Mouse (Mus musculus) liver, embryonic 15.5 days (tissue): ENCODE measurements around the gene H1fnt. TPM values are rescaled to one million over a fixed set of nuclear protein-coding genes. Genes with fewer than 3 reads are reported as not detected.
A peak's percentile ranks its signal among the peaks of the same experiment; 100 is the strongest.

ENCODE experiments used
- ATAC-seq: fragments of 200-750 bp; cut with Nextera tagmentation; 2 replicates; pipeline ENCODE4 v1.8.0; 2017; ENCODE audit warnings: moderate number of reproducible peaks, mild to moderate bottlenecking, moderate library complexity; ENCODE audit not compliant: insufficient read depth
- H3K27ac ChIP-seq: fragments of 300-500 bp; sonication (generic); replicated peaks from 2 replicates; pipeline ENCODE4 v1.5.1; 2015; ENCODE audit warnings: mild to moderate bottlenecking, inconsistent platforms
- H3K27me3 ChIP-seq: fragments of 300-500 bp; sonication (generic); 2 replicates; pipeline ENCODE4 v1.6.1; 2015; ENCODE audit warnings: mild to moderate bottlenecking, inconsistent platforms
- H3K36me3 ChIP-seq: fragments of 300-500 bp; sonication (generic); replicated peaks from 2 replicates; pipeline ENCODE4 v1.6.1; 2015; ENCODE audit warnings: moderate library complexity, mild to moderate bottlenecking, inconsistent platforms
- H3K4me1 ChIP-seq: fragments of 300-500 bp; sonication (generic); replicated peaks from 2 replicates; pipeline ENCODE4 v1.6.1; 2015; ENCODE audit warnings: inconsistent platforms
- H3K4me2 ChIP-seq: fragments of 300-500 bp; sonication (generic); 2 replicates; pipeline ENCODE4 v1.6.1; 2015; ENCODE audit warnings: moderate library complexity, mild to moderate bottlenecking, inconsistent platforms
- H3K4me3 ChIP-seq: fragments of 300-500 bp; sonication (generic); replicated peaks from 2 replicates; pipeline ENCODE4 v1.5.1; 2015; ENCODE audit warnings: mild to moderate bottlenecking, inconsistent platforms
- H3K9ac ChIP-seq: fragments of 300-500 bp; sonication (generic); 2 replicates; pipeline ENCODE4 v1.6.1; 2015; ENCODE audit warnings: moderate library complexity, mild to moderate bottlenecking, inconsistent platforms
- H3K9me3 ChIP-seq: fragments of 300-500 bp; sonication (generic); replicated peaks from 2 replicates; pipeline ENCODE4 v1.6.1; 2016; ENCODE audit warnings: inconsistent platforms
- WGBS: fragments of 180-500 bp; shearing (Covaris S2); methylation state at CpG from one replicate; pipeline ENCODE4 v1.1.7; 2015; ENCODE audit warnings: mixed read lengths; ENCODE audit not compliant: insufficient replicate concordance; 5-methylcytosine and 5-hydroxymethylcytosine counted together
- polyA plus RNA-seq: library from polyadenylated mRNA; unstranded; fragments of >200 nt; fragmentation: Nextera tagmentation; extraction: Ambion mirVana; gene quantifications from 2 replicates; pipeline ENCODE4 v1.2.1, GENCODE M21; 2015

Gene H1fnt
- not detected in 2 replicates for polyA plus RNA-seq

DNA sequence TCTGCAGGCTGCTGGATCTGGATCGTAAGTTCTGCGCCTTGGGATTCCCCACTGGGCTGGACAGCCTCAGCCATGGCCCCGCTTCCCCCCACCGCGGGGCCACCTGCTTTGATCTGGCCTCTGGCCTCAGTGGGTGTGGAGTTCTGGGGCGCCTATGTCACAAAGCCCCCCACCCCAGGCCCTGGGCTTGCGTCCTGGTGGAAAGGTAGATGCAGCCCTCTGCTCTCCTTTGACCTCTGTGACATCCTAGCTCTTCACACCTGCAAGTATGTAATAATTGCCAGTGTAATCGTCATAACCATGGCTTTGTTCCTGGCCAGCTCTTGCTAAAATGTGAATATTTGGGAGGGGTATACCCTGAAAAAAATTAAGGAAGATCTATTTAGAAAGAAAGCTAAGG is at the start of gene H1fnt:
Gene H1fnt (minus strand): TSS at position 101 of the 400 bp plus-strand sequence.
- H3K4me3 ChIP-seq, result no peak within 1 kb of the TSS
- no peaks in the 10 kb centered on the region for H3K27me3 ChIP-seq
- H3K4me1 ChIP-seq, result no peaks in the 10 kb centered on the region
- no peaks in the 10 kb centered on the region for H3K36me3 ChIP-seq
- no peak within 1 kb of the TSS for H3K4me2 ChIP-seq
- no peak within 1 kb of the TSS for H3K9ac ChIP-seq
- H3K27ac ChIP-seq, result no peak within 1 kb of the TSS
- WGBS, result 69% methylated on average over 8 of the region's 8 CpGs
- H3K9me3 ChIP-seq, result no peaks in the 10 kb centered on the region
- no peak for ATAC-seq

DNA sequence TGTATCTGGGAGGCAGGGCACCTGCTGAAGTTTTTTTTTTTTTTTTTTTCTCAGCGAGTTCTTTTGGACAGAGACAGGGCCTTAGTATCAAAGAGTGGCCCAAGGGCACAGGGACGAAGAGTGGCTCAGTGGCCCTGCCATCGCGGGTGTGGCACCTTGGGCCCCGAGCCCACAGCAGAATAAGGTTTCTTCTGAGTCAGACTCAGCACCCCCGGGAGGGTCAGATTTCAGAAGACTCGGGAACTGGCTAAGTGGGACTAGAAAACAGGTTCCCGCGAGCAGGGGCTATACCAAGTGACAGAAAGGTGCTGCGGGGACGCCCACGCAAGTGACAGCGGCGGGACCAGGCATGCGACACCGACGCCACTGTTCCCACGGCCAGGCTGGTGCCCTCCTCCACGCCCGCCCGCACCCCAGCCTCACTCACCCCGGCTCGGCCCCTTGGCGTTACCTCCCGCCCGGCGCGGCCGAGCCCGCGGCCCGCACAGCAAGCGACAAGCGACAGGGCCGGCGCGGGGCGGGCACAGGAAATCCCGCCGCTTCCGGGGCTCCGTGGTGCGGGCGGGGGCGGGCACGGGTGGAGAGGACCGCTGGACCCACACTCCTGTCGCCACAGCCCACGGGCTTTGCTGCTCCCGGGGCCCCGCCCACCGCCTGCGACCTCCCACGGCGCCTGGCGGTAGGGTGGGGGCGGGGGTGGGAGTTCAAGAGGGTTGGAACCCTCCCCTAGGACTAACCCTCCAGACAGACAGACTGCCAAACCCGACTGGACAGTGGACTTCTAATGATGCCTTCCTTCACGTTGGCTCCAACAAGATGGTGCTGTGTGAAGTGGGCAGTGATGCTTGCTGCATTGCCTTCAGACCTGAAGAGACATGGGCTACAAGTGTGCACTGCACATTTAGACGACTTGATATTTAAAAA is 38.8 kb upstream of the H1fnt start, which contains the start of gene Zfp641:
Gene Zfp641 (minus strand): TSS at position 534 of the 924 bp plus-strand sequence.
- no peak for ATAC-seq

DNA sequence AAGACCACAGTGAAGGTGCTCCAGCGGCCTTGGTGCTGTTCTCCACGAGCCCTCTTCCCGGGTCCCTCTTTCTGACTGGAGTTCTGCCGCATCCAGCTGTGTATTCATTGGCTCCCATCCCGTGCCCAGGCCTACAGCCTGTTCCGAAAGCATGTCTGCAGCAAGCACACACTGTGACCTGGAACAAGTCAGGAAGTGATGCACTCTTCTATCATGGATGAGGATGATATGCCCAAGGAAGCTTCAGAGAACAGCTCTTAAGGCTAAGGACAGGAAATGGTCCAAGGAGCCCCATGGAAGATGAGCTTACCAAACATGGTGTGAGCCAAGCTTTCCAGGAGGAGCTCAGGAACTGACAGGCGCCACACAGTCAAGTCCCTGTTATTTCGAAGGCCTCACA is 36.6 kb upstream of the H1fnt start:
- Histone ChIP-seq H3K4me1 (no peaks in the 10 kb centered on the region), H3K27ac (no peak overlapping the region), H3K4me2 (no peak overlapping the region), H3K4me3 (no peak overlapping the region), H3K36me3 (no peaks in the 10 kb centered on the region), H3K9ac (no peak overlapping the region), H3K9me3 (no peaks in the 10 kb centered on the region), H3K27me3 (peaks cover 27% of the 10 kb centered on the region)
- ATAC-seq, result no peak
- WGBS, result 61% methylated on average over 8 of the region's 8 CpGs

More for the DNA sequence above, 38.8 kb upstream of the H1fnt start, which contains the start of gene Zfp641:
- peak within 1 kb of the TSS; percentile 63 for H3K4me2 ChIP-seq
- WGBS, result 3% methylated on average over 60 of the region's 60 CpGs
- no peak within 1 kb of the TSS for H3K9ac ChIP-seq
- H3K4me1 ChIP-seq, result no peaks in the 10 kb centered on the region
- H3K36me3 ChIP-seq, result no peaks in the 10 kb centered on the region
- H3K4me3 ChIP-seq, result peak within 1 kb of the TSS; percentile 46
- H3K9me3 ChIP-seq, result no peaks in the 10 kb centered on the region
- H3K27ac ChIP-seq, result no peak within 1 kb of the TSS
- peaks cover 27% of the 10 kb centered on the region for H3K27me3 ChIP-seq

DNA sequence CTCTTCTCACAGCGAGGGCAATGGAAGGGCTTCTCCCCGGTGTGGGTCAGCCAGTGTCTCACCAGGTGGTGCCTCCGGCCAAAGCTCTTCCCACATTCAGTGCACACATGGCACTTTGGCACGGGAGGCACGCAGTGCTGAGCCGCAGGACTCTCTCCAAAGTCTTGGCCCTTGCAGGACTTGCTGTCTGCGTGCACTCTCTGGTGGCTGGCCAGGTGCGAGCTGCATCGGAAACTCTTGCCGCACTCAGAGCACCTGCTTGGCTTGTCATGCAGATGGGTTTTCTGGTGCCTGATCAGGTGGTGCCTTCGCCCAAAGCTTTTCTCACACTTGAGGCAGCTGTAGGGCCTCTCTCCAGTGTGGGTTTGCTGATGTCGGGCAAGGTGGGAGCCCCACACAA is 31.5 kb upstream of the H1fnt start:
- WGBS, result 61% methylated on average over 12 of the region's 12 CpGs
- Histone ChIP-seq H3K4me3 (no peak overlapping the region), H3K9ac (no peak overlapping the region), H3K27me3 (no peaks in the 10 kb centered on the region; the same call in 1 of the 2 replicates), H3K27ac (no peak overlapping the region), H3K9me3 (no peaks in the 10 kb centered on the region), H3K36me3 (no peaks in the 10 kb centered on the region), H3K4me1 (no peaks in the 10 kb centered on the region), H3K4me2 (no peak overlapping the region)
- ATAC-seq, result no peak

DNA sequence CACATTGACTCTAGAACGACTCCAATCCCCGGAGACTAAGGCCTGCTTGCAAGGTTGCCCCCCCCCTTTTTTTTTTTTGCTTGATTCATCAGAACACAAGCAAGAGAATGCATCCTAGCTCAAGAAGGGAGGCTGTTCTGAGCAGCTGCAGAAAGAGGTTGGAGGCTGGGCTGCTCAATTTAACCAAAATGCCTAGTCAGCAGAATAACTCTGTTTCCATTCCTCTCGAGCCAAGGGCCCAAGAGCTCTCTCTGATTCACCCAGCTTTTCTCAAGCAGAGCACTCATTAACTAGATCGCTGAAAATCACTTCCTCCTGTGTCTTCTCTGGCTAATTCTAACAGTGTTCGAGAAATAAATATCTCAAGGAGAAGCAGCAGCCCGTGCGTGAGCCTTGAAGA is 29.3 kb upstream of the H1fnt start:
- H3K9ac ChIP-seq, result no peak overlapping the region
- no peak overlapping the region for H3K27ac ChIP-seq
- no peak for ATAC-seq
- H3K36me3 ChIP-seq, result no peaks in the 10 kb centered on the region
- no peaks in the 10 kb centered on the region for H3K4me1 ChIP-seq
- no peak overlapping the region for H3K4me3 ChIP-seq
- H3K27me3 ChIP-seq, result no peaks in the 10 kb centered on the region; the same call in 1 of the 2 replicates
- WGBS, result 59% methylated on average over 7 of the region's 7 CpGs
- no peak overlapping the region for H3K4me2 ChIP-seq
- no peaks in the 10 kb centered on the region for H3K9me3 ChIP-seq

DNA sequence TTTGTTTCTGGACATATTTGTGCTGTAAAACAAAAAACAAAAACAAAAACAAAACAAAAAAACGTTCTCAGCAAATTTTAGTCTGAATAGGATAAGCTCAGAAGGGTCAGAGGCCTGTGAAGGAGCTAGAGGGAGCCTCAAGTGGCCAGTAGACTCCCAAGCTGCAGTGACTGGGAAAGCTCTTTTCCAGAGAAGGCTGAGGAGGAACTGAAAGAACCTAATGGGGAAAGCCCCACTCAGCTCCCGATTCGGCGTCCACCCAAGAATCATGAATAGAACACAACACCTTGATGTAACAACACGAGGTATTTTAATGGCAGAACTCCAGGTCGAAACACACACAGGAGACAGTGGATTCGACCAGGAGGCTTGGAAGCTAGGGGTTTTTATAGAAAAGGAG is 683 bp upstream of the H1fnt start:
- Histone ChIP-seq H3K4me2 (no peak overlapping the region), H3K4me1 (no peaks in the 10 kb centered on the region), H3K27ac (no peak overlapping the region), H3K9me3 (no peaks in the 10 kb centered on the region), H3K36me3 (no peaks in the 10 kb centered on the region), H3K4me3 (no peak overlapping the region), H3K9ac (no peak overlapping the region), H3K27me3 (no peaks in the 10 kb centered on the region)
- no peak for ATAC-seq
- WGBS, result 67% methylated on average over 7 of the region's 7 CpGs

DNA sequence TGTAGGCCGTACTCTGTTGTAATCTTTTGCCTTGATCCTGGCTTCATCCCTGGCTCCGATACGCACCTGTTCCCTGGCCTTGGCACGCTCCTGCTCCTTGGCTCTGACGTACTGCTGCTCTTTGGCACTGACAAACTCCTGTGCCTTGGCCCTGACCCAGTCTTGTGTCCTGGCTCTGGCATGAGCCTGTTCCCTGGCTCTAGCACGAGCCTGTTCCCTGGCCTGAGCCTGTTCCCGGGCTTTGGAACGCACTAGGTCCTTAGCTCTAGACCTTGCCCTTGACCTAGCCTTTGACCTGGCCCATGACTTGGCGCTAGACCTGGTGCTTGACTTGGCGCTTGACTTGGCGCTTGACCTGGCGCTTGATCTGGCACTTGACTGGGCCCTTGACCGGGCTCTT is 822 bp downstream of the H1fnt start:
- Histone ChIP-seq H3K27ac (no peak overlapping the region), H3K27me3 (no peaks in the 10 kb centered on the region), H3K9me3 (no peaks in the 10 kb centered on the region), H3K36me3 (no peaks in the 10 kb centered on the region), H3K4me1 (no peaks in the 10 kb centered on the region), H3K9ac (no peak overlapping the region), H3K4me2 (no peak overlapping the region), H3K4me3 (no peak overlapping the region)
- 83% methylated on average over 13 of the region's 13 CpGs for WGBS
- ATAC-seq, result no peak

DNA sequence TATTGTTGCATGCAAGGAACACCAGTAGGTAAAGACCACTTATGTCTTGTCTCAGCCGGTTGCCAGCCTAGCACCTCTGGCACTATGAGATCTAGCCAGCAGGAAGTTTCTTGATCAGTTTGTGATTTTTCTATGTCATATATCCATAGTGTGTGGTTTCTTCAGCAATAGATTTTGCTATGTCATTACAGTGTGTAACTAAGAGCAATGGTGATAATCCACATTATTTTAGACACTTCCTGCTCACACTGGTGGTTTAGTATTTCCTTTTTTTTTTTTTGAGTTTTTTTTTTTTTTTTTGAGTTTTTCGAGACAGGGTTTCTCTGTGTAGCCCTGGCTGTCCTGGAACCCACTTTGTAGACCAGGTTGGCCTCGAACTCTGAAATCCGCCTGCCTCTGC is 21.7 kb downstream of the H1fnt start:
- no peaks in the 10 kb centered on the region for H3K27me3 ChIP-seq
- no peak overlapping the region for H3K4me3 ChIP-seq
- no peak overlapping the region for H3K27ac ChIP-seq
- no peak for ATAC-seq
- no peak overlapping the region for H3K4me2 ChIP-seq
- H3K4me1 ChIP-seq, result no peaks in the 10 kb centered on the region
- H3K9ac ChIP-seq, result no peak overlapping the region
- no peaks in the 10 kb centered on the region for H3K9me3 ChIP-seq
- H3K36me3 ChIP-seq, result no peaks in the 10 kb centered on the region
- 41% methylated on average over 4 of the region's 4 CpGs for WGBS

DNA sequence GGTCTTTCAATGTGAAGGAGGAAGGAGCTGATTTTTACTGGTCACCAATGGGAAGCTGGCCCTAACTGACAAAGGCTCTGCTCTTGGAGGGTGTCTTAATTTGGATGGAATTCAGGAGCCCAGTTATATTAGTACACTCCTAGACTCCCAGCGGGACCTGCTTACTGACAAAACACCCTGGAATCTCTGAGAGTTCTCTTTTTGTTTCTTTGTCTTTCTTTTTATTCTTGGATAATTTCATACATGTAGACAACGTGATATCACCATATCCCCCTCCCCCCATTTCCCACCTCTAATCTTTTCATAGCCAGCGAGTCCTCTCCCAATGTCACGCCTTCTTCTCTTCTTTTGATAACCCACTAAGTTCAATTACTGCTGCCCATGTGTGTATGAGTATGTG is 22.7 kb downstream of the H1fnt start, which contains the start of gene Olfr286:
Gene Olfr286 (minus strand): TSS at position 101 of the 400 bp plus-strand sequence.
- no peak within 1 kb of the TSS for H3K4me3 ChIP-seq
- WGBS, result 69% methylated on average over 4 of the region's 4 CpGs
- H3K27me3 ChIP-seq, result no peaks in the 10 kb centered on the region
- ATAC-seq, result no peak
- no peaks in the 10 kb centered on the region for H3K36me3 ChIP-seq
- H3K9ac ChIP-seq, result no peak within 1 kb of the TSS
- no peaks in the 10 kb centered on the region for H3K9me3 ChIP-seq
- no peaks in the 10 kb centered on the region for H3K4me1 ChIP-seq
- H3K27ac ChIP-seq, result no peak within 1 kb of the TSS
- H3K4me2 ChIP-seq, result no peak within 1 kb of the TSS

DNA sequence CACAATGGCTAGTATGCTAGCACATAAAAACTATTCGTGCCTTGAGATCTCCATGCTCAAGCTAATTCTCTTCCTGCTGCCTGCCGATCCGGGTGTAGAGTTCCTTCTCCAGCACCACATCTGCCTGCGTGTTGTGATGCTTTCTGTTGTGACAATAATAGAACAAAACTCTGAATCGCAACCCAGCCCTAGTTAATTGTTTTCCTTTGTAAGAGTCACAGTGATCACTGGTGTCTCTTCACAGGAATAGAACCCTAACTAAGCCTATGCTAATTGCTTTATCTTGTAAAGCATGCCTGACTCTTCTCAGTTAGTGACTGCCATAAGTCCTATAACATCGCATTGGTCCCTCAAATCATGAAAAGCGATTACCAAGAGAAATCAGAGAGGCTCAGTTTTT is 31.0 kb downstream of the H1fnt start:
- 61% methylated on average over 7 of the region's 7 CpGs for WGBS
- no peak overlapping the region for H3K4me2 ChIP-seq
- no peaks in the 10 kb centered on the region for H3K27me3 ChIP-seq
- H3K9ac ChIP-seq, result no peak overlapping the region
- H3K4me3 ChIP-seq, result no peak overlapping the region
- no peaks in the 10 kb centered on the region for H3K9me3 ChIP-seq
- no peak for ATAC-seq
- no peak overlapping the region for H3K27ac ChIP-seq
- no peaks in the 10 kb centered on the region for H3K36me3 ChIP-seq
- no peaks in the 10 kb centered on the region for H3K4me1 ChIP-seq

DNA sequence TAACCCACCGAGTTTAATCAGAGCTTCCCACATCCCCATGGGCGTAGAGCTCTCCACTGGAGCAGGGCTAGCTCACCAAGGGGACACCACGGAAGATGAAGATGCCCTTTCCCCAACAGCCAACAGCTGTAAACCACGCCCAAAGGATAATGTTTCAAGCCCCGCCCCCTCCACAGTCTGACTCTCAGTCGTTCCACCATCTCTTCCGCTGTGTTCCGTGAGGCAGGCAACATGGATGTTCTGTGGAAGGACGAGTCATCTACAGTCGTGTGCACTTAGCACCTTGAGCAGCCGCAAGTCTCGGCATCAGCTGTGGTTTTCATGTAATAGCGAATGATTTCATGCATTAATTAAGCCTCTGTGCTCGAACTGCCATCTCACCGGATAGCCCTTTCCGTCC is 31.5 kb downstream of the H1fnt start:
- 33% methylated on average over 16 of the region's 16 CpGs for WGBS
- H3K36me3 ChIP-seq, result no peaks in the 10 kb centered on the region
- no peaks in the 10 kb centered on the region for H3K27me3 ChIP-seq
- H3K4me2 ChIP-seq, result no peak overlapping the region
- no peak overlapping the region for H3K9ac ChIP-seq
- no peak overlapping the region for H3K4me3 ChIP-seq
- H3K9me3 ChIP-seq, result no peaks in the 10 kb centered on the region
- H3K4me1 ChIP-seq, result no peaks in the 10 kb centered on the region
- no peak overlapping the region for H3K27ac ChIP-seq
- no peak for ATAC-seq
